Comparison of ENCODE assay signal across 27 mouse cellular contexts in the genomic region with DNA sequence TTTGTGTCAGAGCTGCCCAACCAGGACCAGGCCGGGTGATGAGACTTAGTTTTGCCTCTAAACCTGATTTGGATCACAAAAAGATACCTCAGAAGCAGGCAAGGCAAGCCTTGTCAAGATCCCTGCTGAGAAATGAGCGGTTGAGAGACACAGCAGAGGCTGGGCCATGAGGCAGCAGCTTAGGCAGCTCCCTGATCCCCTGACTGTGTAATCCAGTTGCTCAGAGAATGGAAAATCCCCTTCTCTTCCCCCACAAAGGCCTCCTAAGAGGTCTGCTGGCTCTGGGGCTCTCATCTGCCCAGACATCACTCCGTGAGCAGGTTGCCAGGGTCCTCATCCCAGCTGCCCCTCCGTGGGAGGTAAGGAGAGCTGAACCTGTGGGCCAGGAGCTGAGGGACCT. TPM values are rescaled to one million over a fixed set of nuclear protein-coding genes. Genes with fewer than 3 reads are reported as not detected.
A peak's percentile ranks its signal among the peaks of the same experiment; 100 is the strongest.
DNase-seq lines count a peak whose midpoint lies in the region; ATAC-seq lines count a peak whose summit lies in the region.
"Had no signal": no experiment of that assay in that cellular context is flagged by ENCODE, and none has a peak within 500 bp of the region (broad histone marks: within the 10 kb centered on the region; RNA-seq: fewer than 3 reads in every experiment).

No protein-coding gene starts in this region.

- H3K9me3 ChIP-seq in midbrain, embryonic 10.5 days (replicated peaks) = no peaks in the 10 kb centered on the region
- H3K9me3 ChIP-seq in midbrain, embryonic 16.5 days (replicated peaks; ENCODE audit: control insufficient read depth, low read length, poor library complexity, severe bottlenecking) = no peaks in the 10 kb centered on the region
- no peaks in the 10 kb centered on the region for H3K9me3 ChIP-seq in midbrain, embryonic 13.5 days

- H3K4me2 ChIP-seq in midbrain, embryonic 16.5 days (ENCODE audit: low read length) = no peak overlapping the region
- H3K4me2 ChIP-seq in midbrain, embryonic 13.5 days (replicated peaks) = no peak overlapping the region

- H3K4me1 ChIP-seq in midbrain, embryonic 10.5 days = peaks cover 26% of the 10 kb centered on the region
- peaks cover 6% of the 10 kb centered on the region for H3K4me1 ChIP-seq in midbrain, embryonic 16.5 days (ENCODE audit: control insufficient read depth, insufficient read depth, low read length)
- H3K4me1 ChIP-seq in midbrain, embryonic 13.5 days (replicated peaks) = peaks cover 24% of the 10 kb centered on the region

- peak; percentile 19 for DNase-seq in embryo, embryonic 9.5 days (ENCODE audit: extremely low spot score)
- DNase-seq in embryo, embryonic 10.5 days (ENCODE audit: low spot score) = no peak
- DNase-seq in midbrain, embryonic 10.5 days (ENCODE audit: low spot score) = peak; percentile 26
- peak; percentile 15 for DNase-seq in retina, embryonic 14.5 days (ENCODE audit: low spot score)
- DNase-seq in adrenal gland, postnatal 25 days = no peak
- DNase-seq in frontal cortex, postnatal 10 days (ENCODE audit: low spot score in 2 of 2) = no peak
- DNase-seq: adrenal gland, adult 2 months; cerebellum, adult 2 months; cerebellum, postnatal 14 days; forebrain, postnatal 0 days; gastrocnemius, postnatal 14 days; kidney, adult 9 months; kidney, postnatal 10 days; layer of hippocampus, adult 9-11 months; liver; lung, adult 2 months; lung, postnatal 10 days had no signal

- peaks cover 73% of the 10 kb centered on the region for H3K27me3 ChIP-seq in midbrain, embryonic 10.5 days (ENCODE audit: low read depth, poor library complexity, severe bottlenecking)
- no peaks in the 10 kb centered on the region for H3K27me3 ChIP-seq in midbrain, embryonic 16.5 days (ENCODE audit: control insufficient read depth, insufficient read depth, low read depth, low read length)
- H3K27me3 ChIP-seq in midbrain, embryonic 13.5 days = peaks cover 28% of the 10 kb centered on the region

- no peak overlapping the region for H3K4me3 ChIP-seq in midbrain, embryonic 10.5 days
- no peak overlapping the region for H3K4me3 ChIP-seq in midbrain, embryonic 16.5 days (ENCODE audit: low read depth, low read length)
- no peak overlapping the region for H3K4me3 ChIP-seq in midbrain, embryonic 13.5 days (replicated peaks)
- H3K4me3 ChIP-seq: myocyte had no signal

- H3K9ac ChIP-seq in midbrain, embryonic 16.5 days (ENCODE audit: low read depth, low read length) = no peak overlapping the region
- H3K9ac ChIP-seq in midbrain, embryonic 13.5 days (replicated peaks) = no peak overlapping the region
- H3K9ac ChIP-seq: forebrain, postnatal 0 days; liver, embryonic 14.5 days had no signal

- 5% methylated on average over 4 of the region's 4 CpGs for WGBS in midbrain, embryonic 10.5 days
- 10% methylated on average over 4 of the region's 4 CpGs for WGBS in midbrain, embryonic 16.5 days
- 4% methylated on average over 4 of the region's 4 CpGs for WGBS in midbrain, embryonic 13.5 days

- H3K36me3 ChIP-seq in midbrain, embryonic 10.5 days = no peaks in the 10 kb centered on the region
- H3K36me3 ChIP-seq in midbrain, embryonic 16.5 days (ENCODE audit: control insufficient read depth, insufficient read depth, low read length) = no peaks in the 10 kb centered on the region
- peaks cover 14% of the 10 kb centered on the region for H3K36me3 ChIP-seq in midbrain, embryonic 13.5 days

- no peak for ATAC-seq in midbrain, embryonic 16.5 days
- peak; percentile 45; the same call in 1 of the 2 replicates for ATAC-seq in midbrain, embryonic 13.5 days
- ATAC-seq: activated CD4-positive, CD25-positive, alpha-beta regulatory T cell, adult 4 months; forebrain, postnatal 0 days; intestine, postnatal 0 days had no signal

- H3K27ac ChIP-seq in midbrain, embryonic 10.5 days (replicated peaks) = peak overlapping the region; percentile 69
- no peak overlapping the region for H3K27ac ChIP-seq in midbrain, embryonic 16.5 days (ENCODE audit: low read length)
- H3K27ac ChIP-seq in midbrain, embryonic 13.5 days = peak overlapping the region; percentile 59
- H3K27ac ChIP-seq: liver, embryonic 14.5 days had no signal

RNA-seq across cellular contexts. Expression of a gene that starts 14.6 kb away (rescaled TPM):
- polyA plus RNA-seq in midbrain, embryonic 10.5 days (2016; fragmentation: Nextera tagmentation; extraction: Ambion mirVana) = 5.5 and 19.7 TPM in 2 replicates
- polyA plus RNA-seq in midbrain, embryonic 16.5 days (2015; fragmentation: Nextera tagmentation; extraction: Ambion mirVana) = 25.3 and 30.0 TPM in 2 replicates
- polyA plus RNA-seq in midbrain, embryonic 13.5 days (2015; fragmentation: Nextera tagmentation; extraction: Ambion mirVana) = 57.5 and 62.7 TPM in 2 replicates
- total RNA-seq in adrenal gland, postnatal 25 days (2021) = not detected in 2 replicates
- total RNA-seq: adrenal gland, adult 2 months; gastrocnemius, postnatal 14 days; granulocyte monocyte progenitor cell, adult 5-6 weeks; heart, postnatal 25 days had no signal
- polyA plus RNA-seq: activated CD4-positive, CD25-positive, alpha-beta regulatory T cell, adult 4 months; adrenal gland, adult 2 months; C2C12; heart, embryonic 14.5 days; liver, embryonic 14.5 days; lung, adult 2 months; myocyte had no signal

RNA-seq across cellular contexts. Expression of a gene that starts 26.7 kb away (rescaled TPM):
- 56.4 and 57.8 TPM in 2 replicates for polyA plus RNA-seq in midbrain, embryonic 10.5 days (2016; fragmentation: Nextera tagmentation; extraction: Ambion mirVana)
- 49.8 and 53.8 TPM in 2 replicates for polyA plus RNA-seq in midbrain, embryonic 16.5 days (2015; fragmentation: Nextera tagmentation; extraction: Ambion mirVana)
- polyA plus RNA-seq in midbrain, embryonic 13.5 days (2015; fragmentation: Nextera tagmentation; extraction: Ambion mirVana) = 59.5 and 60.7 TPM in 2 replicates
- 24.0 and 28.9 TPM in 2 replicates for total RNA-seq in adrenal gland, postnatal 25 days (2021)

Comparison
In these comparisons a context has a peak if more than half of its experiments do, and no peak if none do; other contexts are left out.
1. DNase-seq: peak in embryo, embryonic 9.5 days (single experiment), midbrain, embryonic 10.5 days (single experiment) and retina, embryonic 14.5 days (single experiment); none in embryo, embryonic 10.5 days (single experiment), adrenal gland, postnatal 25 days (single experiment) and frontal cortex, postnatal 10 days (0 of 2).